Mouse (Mus musculus): ENCODE results near the gene Stfa1.
"Not testable (repeated sequence)": the region's sequence is repeated elsewhere in the genome, so short reads cannot be mapped to it uniquely, and the experiment has no call there.

Stfa1 gene

DNA sequence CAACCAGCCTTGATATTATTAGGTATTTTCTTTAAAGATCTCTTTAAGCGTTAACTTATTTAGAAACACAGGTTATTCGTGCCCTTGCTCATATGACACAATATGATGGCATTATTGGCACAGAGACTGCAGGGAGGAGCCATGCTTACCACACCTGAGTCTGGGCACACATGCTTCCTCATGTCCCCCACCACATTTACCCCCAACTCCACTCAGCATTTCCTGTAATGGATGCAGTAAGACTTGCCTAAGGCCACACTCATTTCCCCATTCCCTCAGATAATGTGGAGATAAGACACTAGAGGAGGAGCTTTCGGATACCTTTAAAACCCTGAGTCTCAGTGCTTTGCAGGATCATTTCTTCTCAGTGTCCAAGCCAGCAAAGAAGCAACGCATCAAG is at the start of gene Stfa1:
Gene Stfa1 (plus strand): TSS at position 156 of the 400 bp plus-strand sequence.
- not testable (repeated sequence) for DNase-seq (ENCODE audit: low spot score)

GRCm38 (mm10) chr16:36260585-36260984 is 16.2 kb upstream of the Stfa1 start:
- not testable (repeated sequence) for DNase-seq (ENCODE audit: low spot score)

- no peak for DNase-seq (ENCODE audit: low spot score)
These were observed 12.4 kb downstream of the Stfa1 start for GRCm38 (mm10) chr16:36289140-36289539.

GRCm38 (mm10) chr16:36307631-36308030 is 30.9 kb downstream of the Stfa1 start:
- DNase-seq (ENCODE audit: low spot score) = no peak

DNA sequence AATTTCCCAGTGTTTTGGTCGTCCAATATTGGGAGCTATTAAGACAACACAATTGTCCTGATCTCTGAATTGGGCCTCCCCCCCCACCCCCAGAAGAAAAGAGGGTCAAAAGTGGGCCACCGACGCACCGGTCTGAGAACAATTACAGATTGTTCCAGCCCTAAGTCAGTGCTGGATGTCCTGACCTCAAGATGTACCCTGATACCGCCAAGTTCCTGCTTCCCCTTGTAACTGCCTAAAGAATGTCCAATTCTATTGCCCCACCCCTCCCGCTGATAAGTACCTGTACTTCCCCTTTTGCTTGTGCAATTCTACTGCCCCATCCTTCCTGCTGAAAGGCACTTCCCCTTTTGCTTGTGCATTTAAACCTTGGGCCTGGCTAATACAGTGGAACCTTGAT is 39.4 kb downstream of the Stfa1 start:
- not testable (repeated sequence) for DNase-seq (ENCODE audit: low spot score)

- DNase-seq (ENCODE audit: low spot score) = no peak
These were observed 42.5 kb downstream of the Stfa1 start for GRCm38 (mm10) chr16:36319286-36319685.

- no peak for DNase-seq (ENCODE audit: low spot score)
These were observed 57.5 kb downstream of the Stfa1 start, which contains the start of gene BC117090 for GRCm38 (mm10) chr16:36334232-36334631. Gene BC117090, minus strand, starts transcription at chr16:36334332.
